ENCODE assay signal across 8 mouse cellular contexts in the genomic region with DNA sequence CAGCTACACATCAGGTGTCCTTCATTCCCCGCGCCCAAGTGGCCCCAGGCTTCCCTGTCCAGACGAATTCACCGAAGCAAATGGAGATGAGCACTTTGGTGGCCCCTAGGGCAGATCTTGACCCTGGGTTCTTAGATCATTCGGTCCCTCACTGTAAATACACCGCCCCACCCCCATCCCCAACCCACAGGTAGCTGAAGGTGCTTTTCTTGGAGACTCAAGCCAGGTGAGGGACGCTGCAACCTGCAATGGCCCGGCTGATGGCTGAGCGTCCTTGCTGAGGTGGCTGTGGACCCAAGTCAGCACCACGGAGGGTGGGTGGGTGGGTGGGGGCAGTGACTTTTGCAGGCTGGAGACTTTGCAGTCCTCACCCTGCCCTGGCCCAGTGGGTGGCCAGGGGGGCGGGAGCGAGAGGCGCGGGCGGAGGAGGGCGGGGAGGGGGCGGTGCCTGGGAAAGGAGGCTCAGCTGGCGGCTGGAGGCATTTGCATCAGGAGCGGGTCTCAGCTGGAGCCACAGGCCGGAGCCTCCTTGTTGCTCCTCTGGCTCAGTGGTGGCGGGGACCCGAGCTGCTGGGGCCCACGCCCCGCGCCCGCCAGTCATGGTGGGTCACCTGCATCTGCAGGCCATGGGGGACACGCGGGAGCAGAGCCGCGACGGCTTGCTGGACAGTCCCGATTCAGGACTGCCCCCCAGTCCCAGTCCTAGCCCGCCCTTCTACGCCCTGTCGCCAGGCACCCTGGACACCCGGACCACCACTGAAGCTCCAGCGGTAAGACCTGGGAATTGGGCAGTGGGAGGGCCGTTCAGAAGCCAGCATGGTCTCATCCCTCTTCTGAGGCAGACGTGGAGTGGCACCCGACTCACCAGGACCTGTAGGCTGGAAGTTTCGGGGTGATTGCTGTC. TPM values are rescaled to one million over a fixed set of nuclear protein-coding genes. Genes with fewer than 3 reads are reported as not detected.
DNase-seq lines count a peak whose midpoint lies in the region; ATAC-seq and TF ChIP-seq lines count a peak whose summit lies in the region.

Rflna (plus strand) TSS at position 253 of the 904 bp plus-strand sequence.

- peak within 1 kb of the TSS; percentile 9; the same call in 1 of the 2 replicates for H3K4me3 ChIP-seq in layer of hippocampus, adult 2 months
- H3K4me3 ChIP-seq in embryonic fibroblast, embryonic 13.5 days (ENCODE audit: insufficient read depth, low read length): peak within 1 kb of the TSS; percentile 12; the same call in 1 of the 2 replicates
- peak within 1 kb of the TSS; percentile 41 for H3K4me3 ChIP-seq in intestine, embryonic 15.5 days (replicated peaks)
- H3K4me3 ChIP-seq in lung, embryonic 16.5 days (ENCODE audit: low read length): peak within 1 kb of the TSS; percentile 51
- H3K4me3 ChIP-seq in stomach, embryonic 16.5 days (replicated peaks; ENCODE audit: low read length): peak within 1 kb of the TSS; percentile 47

- ATAC-seq in intestine, embryonic 15.5 days: peak; percentile 78
- ATAC-seq in lung, embryonic 16.5 days (ENCODE audit: low read depth): peak; percentile 82
- peak; percentile 51 for ATAC-seq in stomach, embryonic 16.5 days (ENCODE audit: insufficient read depth, low FRiP score)

- TF ChIP-seq POLR2A in embryonic fibroblast, embryonic 13.5 days (IDR thresholded peaks at IDR 0.05; ENCODE audit: low read depth, low read length): peak; percentile 49

- peaks cover 3% of the 10 kb centered on the region; the same call in 1 of the 2 replicates for H3K4me1 ChIP-seq in embryonic fibroblast, embryonic 13.5 days (ENCODE audit: control insufficient read depth, insufficient read depth, low read length)
- H3K4me1 ChIP-seq in intestine, embryonic 15.5 days (replicated peaks): peaks cover 24% of the 10 kb centered on the region
- peaks cover 33% of the 10 kb centered on the region for H3K4me1 ChIP-seq in lung, embryonic 16.5 days (replicated peaks; ENCODE audit: control insufficient read depth, insufficient read depth, low read length)
- H3K4me1 ChIP-seq in stomach, embryonic 16.5 days (ENCODE audit: control insufficient read depth, insufficient read depth, low read length): peaks cover 34% of the 10 kb centered on the region

- no peak within 1 kb of the TSS for H3K27ac ChIP-seq in layer of hippocampus, adult 2 months
- H3K27ac ChIP-seq in embryonic fibroblast, embryonic 13.5 days (ENCODE audit: insufficient read depth, low read length): no peak within 1 kb of the TSS
- no peak within 1 kb of the TSS for H3K27ac ChIP-seq in intestine, embryonic 15.5 days
- H3K27ac ChIP-seq in lung, embryonic 16.5 days (ENCODE audit: low read length): no peak within 1 kb of the TSS
- H3K27ac ChIP-seq in stomach, embryonic 16.5 days (ENCODE audit: low read length): no peak within 1 kb of the TSS

- peak within 1 kb of the TSS; percentile 47 for H3K9ac ChIP-seq in intestine, embryonic 15.5 days
- peak within 1 kb of the TSS; percentile 63 for H3K9ac ChIP-seq in lung, embryonic 16.5 days (ENCODE audit: low read length)
- H3K9ac ChIP-seq in stomach, embryonic 16.5 days (ENCODE audit: low read length): peak within 1 kb of the TSS; percentile 58

- no peak for DNase-seq in layer of hippocampus, adult 2 months (ENCODE audit: low spot score in 2 of 2)
- no peak for DNase-seq in layer of hippocampus, adult 11-12 months (ENCODE audit: low spot score)
- no peak for DNase-seq in thymus, postnatal 14 days
- no peak for DNase-seq in gastrocnemius, adult 18-20 months (ENCODE audit: low spot score)

- H3K4me2 ChIP-seq in intestine, embryonic 15.5 days (replicated peaks): peak within 1 kb of the TSS; percentile 86
- peak within 1 kb of the TSS; percentile 77 for H3K4me2 ChIP-seq in lung, embryonic 16.5 days (ENCODE audit: low read depth, low read length)
- peak within 1 kb of the TSS; percentile 63 for H3K4me2 ChIP-seq in stomach, embryonic 16.5 days (ENCODE audit: low read depth, low read length)

- peaks cover 5% of the 10 kb centered on the region; the same call in 1 of the 2 replicates for H3K27me3 ChIP-seq in intestine, embryonic 15.5 days (replicated peaks)
- H3K27me3 ChIP-seq in lung, embryonic 16.5 days (ENCODE audit: control insufficient read depth, insufficient read depth, low read depth, low read length): peaks cover 7% of the 10 kb centered on the region; the same call in 1 of the 2 replicates
- peaks cover 12% of the 10 kb centered on the region; the same call in 1 of the 2 replicates for H3K27me3 ChIP-seq in stomach, embryonic 16.5 days (ENCODE audit: control insufficient read depth, insufficient read depth, low read length)

- H3K36me3 ChIP-seq in intestine, embryonic 15.5 days: no peaks in the 10 kb centered on the region
- H3K36me3 ChIP-seq in lung, embryonic 16.5 days (ENCODE audit: control insufficient read depth, insufficient read depth, low read length): no peaks in the 10 kb centered on the region
- no peaks in the 10 kb centered on the region for H3K36me3 ChIP-seq in stomach, embryonic 16.5 days (ENCODE audit: control insufficient read depth, insufficient read depth, low read length)

- WGBS in intestine, embryonic 15.5 days: 3% methylated on average over 41 of the region's 41 CpGs
- WGBS in lung, embryonic 16.5 days: 2% methylated on average over 40 of the region's 41 CpGs
- WGBS in stomach, embryonic 16.5 days: 3% methylated on average over 37 of the region's 41 CpGs

- TF ChIP-seq CTCF in layer of hippocampus, adult 2 months (conservative IDR thresholded peaks at IDR 0.05): no peak
- TF ChIP-seq CTCF in embryonic fibroblast, embryonic 13.5 days (IDR thresholded peaks at IDR 0.05; ENCODE audit: borderline replicate concordance, insufficient read depth, low read length): no peak

- H3K9me3 ChIP-seq in intestine, embryonic 15.5 days: no peaks in the 10 kb centered on the region
- no peaks in the 10 kb centered on the region for H3K9me3 ChIP-seq in lung, embryonic 16.5 days (ENCODE audit: control insufficient read depth, low read length)
- no peaks in the 10 kb centered on the region for H3K9me3 ChIP-seq in stomach, embryonic 16.5 days (replicated peaks; ENCODE audit: control insufficient read depth, low read length)

RNA-seq across cellular contexts. Expression of gene Rflna, which starts in this region (rescaled TPM):
- under 1 TPM; 0.44 to 0.83 TPM for total RNA-seq in layer of hippocampus, adult 2 months (2021)
- polyA plus RNA-seq in embryonic fibroblast, embryonic 13.5 days (2011; ENCODE audit: insufficient read length, low read depth, missing spikeins): 1.2 and 7.7 TPM in 2 replicates
- polyA plus RNA-seq in intestine, embryonic 15.5 days (2015; fragmentation: Nextera tagmentation; extraction: Ambion mirVana): 2.0 and 2.2 TPM in 2 replicates
- 6.7 and 6.8 TPM in 2 replicates for polyA plus RNA-seq in lung, embryonic 16.5 days (2015; fragmentation: Nextera tagmentation; extraction: Ambion mirVana)
- 2.7 and 3.0 TPM in 2 replicates for polyA plus RNA-seq in stomach, embryonic 16.5 days (2015; fragmentation: Nextera tagmentation; extraction: Ambion mirVana)
- not detected for total RNA-seq in gastrocnemius, adult 18-20 months (2021)
